Mouse (Mus musculus) neural tube, embryonic 14.5 days (tissue): ENCODE results near the gene Neurl1a. TPM values are rescaled to one million over a fixed set of nuclear protein-coding genes. Genes with fewer than 3 reads are reported as not detected.

ENCODE experiments used
- ATAC-seq: fragments of 200-750 bp; cut with Nextera tagmentation; 2 replicates; pipeline ENCODE4 v1.8.0; 2017; ENCODE audit warnings: low read depth, mild to moderate bottlenecking, moderate TSS enrichment, moderate library complexity
- H3K27ac ChIP-seq: fragments of 300-500 bp; sonication (generic); 2 replicates; pipeline ENCODE4 v1.5.1; 2014; ENCODE audit warnings: low read depth, mild to moderate bottlenecking, control low read depth, low read length, moderate library complexity, mixed read lengths
- H3K27me3 ChIP-seq: fragments of 300-500 bp; sonication (generic); 2 replicates; pipeline ENCODE4 v1.6.1; 2014; ENCODE audit warnings: low read length; ENCODE audit not compliant: control insufficient read depth, insufficient read depth
- H3K36me3 ChIP-seq: fragments of 300-500 bp; sonication (generic); 2 replicates; pipeline ENCODE4 v1.6.1; 2014; ENCODE audit warnings: low read length, mixed read lengths; ENCODE audit not compliant: control insufficient read depth, insufficient read depth
- H3K4me1 ChIP-seq: fragments of 300-500 bp; sonication (generic); 2 replicates; pipeline ENCODE4 v1.6.1; 2014; ENCODE audit warnings: low read length; ENCODE audit not compliant: control insufficient read depth, insufficient read depth
- H3K4me2 ChIP-seq: fragments of 300-500 bp; sonication (generic); 2 replicates; pipeline ENCODE4 v1.6.1; 2014; ENCODE audit warnings: mild to moderate bottlenecking, low read depth, low read length, control low read depth
- H3K4me3 ChIP-seq: fragments of 300-500 bp; sonication (generic); 2 replicates; pipeline ENCODE4 v1.5.1; 2014; ENCODE audit warnings: low read depth, low read length, control low read depth, mixed read lengths
- H3K9ac ChIP-seq: fragments of 300-500 bp; sonication (generic); replicated peaks from 2 replicates; pipeline ENCODE4 v1.6.1; 2014; ENCODE audit warnings: low read depth, mild to moderate bottlenecking, control low read depth, low read length, mixed read lengths
- H3K9me3 ChIP-seq: fragments of 300-500 bp; sonication (generic); 2 replicates; pipeline ENCODE4 v1.6.1; 2016; ENCODE audit warnings: low read length; ENCODE audit not compliant: control insufficient read depth
- WGBS: fragments of 180-500 bp; shearing (Covaris S2); extraction: QIAGEN DNeasy Blood & Tissue Kit; methylation state at CpG from one replicate; pipeline ENCODE4 v1.1.7; 2014; 5-methylcytosine and 5-hydroxymethylcytosine counted together
- microRNA-seq: library from miRNA; unstranded; fragments of <30 nt; microRNA quantifications from one replicate; pipeline ENCODE4, GENCODE M21; 2016
- polyA plus RNA-seq: library from polyadenylated mRNA; unstranded; fragments of >200 nt; fragmentation: Nextera tagmentation; extraction: Ambion mirVana; gene quantifications from 2 replicates; pipeline ENCODE4 v1.2.1, GENCODE M21; 2014

Neurl1a gene
- polyA plus RNA-seq, 1 experiment from 2014 or later: 14.4 TPM

- WGBS: 89% methylated on average over 14 of the region's 14 CpGs
Measured at GRCm38 (mm10) chr19:47306128-47306916, 127.7 kb downstream of the Neurl1a start.

DNA sequence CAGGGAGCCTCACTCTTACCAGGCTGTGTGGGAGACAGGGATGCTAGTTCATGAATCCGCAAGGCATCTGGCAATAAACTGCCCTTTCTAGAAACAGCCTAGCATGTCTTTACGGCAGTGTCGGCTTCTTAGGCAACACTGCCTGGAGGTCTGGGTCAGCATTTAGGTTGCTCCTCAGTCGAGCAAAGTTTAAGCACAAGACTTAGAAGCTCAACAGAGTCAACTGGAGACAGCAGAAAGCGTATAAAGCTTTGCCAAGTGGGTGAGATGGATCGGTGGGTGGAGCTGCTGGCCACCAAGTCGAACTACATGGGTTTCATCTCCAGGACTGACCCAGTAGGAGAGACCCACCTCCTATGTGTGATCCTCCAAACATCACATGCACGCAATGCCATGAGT, 128.3 kb downstream of the Neurl1a start:
- 88% methylated on average over 8 of the region's 8 CpGs for WGBS
- H3K9me3 ChIP-seq: no peaks in the 10 kb centered on the region
- no peak overlapping the region for H3K4me2 ChIP-seq

More at GRCm38 (mm10) chr19:47306128-47306916, 127.7 kb downstream of the Neurl1a start:
- Histone ChIP-seq H3K27ac (no peak overlapping the region), H3K36me3 (no peaks in the 10 kb centered on the region; the same call in 1 of the 2 replicates), H3K9me3 (no peaks in the 10 kb centered on the region), H3K9ac (no peak overlapping the region), H3K4me3 (no peak overlapping the region), H3K4me2 (no peak overlapping the region), H3K4me1 (peaks cover 4% of the 10 kb centered on the region), H3K27me3 (no peaks in the 10 kb centered on the region)
- no peak for ATAC-seq

More for the DNA sequence above, 128.3 kb downstream of the Neurl1a start:
- Histone ChIP-seq H3K27me3 (no peaks in the 10 kb centered on the region), H3K4me1 (peaks cover 2% of the 10 kb centered on the region), H3K36me3 (no peaks in the 10 kb centered on the region; the same call in 1 of the 2 replicates), H3K9ac (no peak overlapping the region), H3K4me3 (no peak overlapping the region), H3K27ac (no peak overlapping the region)
- ATAC-seq: no peak

Small RNA genes lying within 50 kb of the gene (microRNA-seq; reads per million reads assigned to microRNA genes)
- not detected for gene Mir6995

Other genes starting within 250 kb of the Neurl1a start
- gene Ina, start 164.1 kb upstream of the Neurl1a start, polyA plus RNA-seq: 535 and 653 TPM in 2 replicates
- 72.0 and 80.3 TPM in 2 replicates for gene Nt5c2, start 163.7 kb upstream of the Neurl1a start, polyA plus RNA-seq
- 45.0 and 46.9 TPM in 2 replicates for gene Pcgf6, start 127.9 kb upstream of the Neurl1a start, polyA plus RNA-seq
- 7.7 and 9.8 TPM in 2 replicates for gene Taf5, start 111.1 kb upstream of the Neurl1a start, polyA plus RNA-seq
- gene Usmg5, start 88.2 kb upstream of the Neurl1a start, polyA plus RNA-seq: 1,318 and 1,638 TPM in 2 replicates
- gene Pdcd11, start 88.1 kb upstream of the Neurl1a start, polyA plus RNA-seq: 5.9 and 6.8 TPM in 2 replicates
- 0.28 and 0.58 TPM in 2 replicates for gene Calhm2, start 40.5 kb upstream of the Neurl1a start, polyA plus RNA-seq
- not detected in 2 replicates for gene Calhm1, start 34.6 kb upstream of the Neurl1a start, polyA plus RNA-seq
- 0.33 TPM in 1 of 2 replicates, not detected in the other for gene Calhm3, start 21.1 kb upstream of the Neurl1a start, polyA plus RNA-seq